Mouse (Mus musculus) G1E (cell line): ENCODE measurements around the gene Ntn5.

Source experiments
- CTCF ChIP-seq: IDR thresholded peaks from 2 replicates; pipeline ENCODE4 v1.5.1; 2012; ENCODE audit warnings: low read depth, low read length, inconsistent platforms, mixed read lengths
- GATA1 ChIP-seq: IDR thresholded peaks from 2 replicates; pipeline ENCODE4 v1.6.1; 2012; ENCODE audit warnings: borderline replicate concordance, low read length, inconsistent platforms, mixed read lengths
- GATA2 ChIP-seq: IDR thresholded peaks from 2 replicates; pipeline ENCODE4 v1.6.1; 2012; ENCODE audit warnings: low read depth, low read length, inconsistent platforms, borderline replicate concordance
- POLR2AphosphoS5 ChIP-seq: IDR thresholded peaks from 2 replicates; pipeline ENCODE4 v1.6.1; 2012; ENCODE audit warnings: low read depth, low read length, inconsistent platforms; ENCODE audit not compliant: insufficient replicate concordance
- TAL1 ChIP-seq: conservative IDR thresholded peaks from 2 replicates; pipeline ENCODE4 v1.6.1; 2012; ENCODE audit warnings: low read depth, low read length, inconsistent platforms, mixed read lengths

DNA sequence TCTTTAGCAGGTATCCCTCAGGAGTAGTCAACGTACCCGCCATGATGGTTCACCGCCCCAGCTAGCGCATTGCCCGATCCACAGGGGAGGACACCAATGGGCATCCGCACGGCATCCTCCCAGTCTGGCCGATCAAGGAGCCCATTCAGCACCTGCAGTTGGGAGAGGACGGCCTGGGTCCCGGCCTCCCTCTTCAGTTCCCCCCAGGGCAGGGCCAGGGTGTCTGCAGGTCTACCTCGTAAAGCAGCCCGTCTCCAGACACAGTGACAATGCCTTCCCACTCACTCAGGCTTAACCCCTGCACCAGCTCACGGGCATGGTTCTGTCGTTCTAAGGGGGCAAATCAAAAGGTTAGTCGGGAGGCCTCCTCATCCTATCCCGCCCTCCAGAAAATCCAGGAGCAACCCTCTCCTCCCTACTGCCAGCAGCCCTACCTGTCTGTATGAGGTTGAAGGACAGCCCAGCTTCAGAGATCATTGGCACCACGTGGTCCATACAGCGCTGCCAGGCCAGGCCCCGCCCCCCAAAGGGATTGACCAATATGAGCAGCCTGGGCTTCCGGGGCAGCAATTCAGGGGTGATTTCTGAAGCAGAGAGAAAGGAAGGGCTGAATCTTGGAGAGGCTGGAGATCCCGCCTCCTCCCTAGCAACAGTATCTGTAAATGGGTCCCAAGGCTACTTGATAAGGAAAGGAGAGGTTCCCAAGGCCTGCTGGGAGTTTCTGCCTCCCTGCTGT lies 28.4 kb downstream of the Ntn5 start:
- no peak for TF ChIP-seq CTCF
- TF ChIP-seq TAL1, result no peak
- no peak for TF ChIP-seq GATA1
- no peak for TF ChIP-seq POLR2AphosphoS5
- no peak for TF ChIP-seq GATA2
